Mouse (Mus musculus): ENCODE measurements around the gene Igsf8. TPM values are rescaled to one million over a fixed set of nuclear protein-coding genes. Genes with fewer than 3 reads are reported as not detected.

The Igsf8 gene
- polyA plus RNA-seq, 1 experiment = 95.3 TPM

DNA sequence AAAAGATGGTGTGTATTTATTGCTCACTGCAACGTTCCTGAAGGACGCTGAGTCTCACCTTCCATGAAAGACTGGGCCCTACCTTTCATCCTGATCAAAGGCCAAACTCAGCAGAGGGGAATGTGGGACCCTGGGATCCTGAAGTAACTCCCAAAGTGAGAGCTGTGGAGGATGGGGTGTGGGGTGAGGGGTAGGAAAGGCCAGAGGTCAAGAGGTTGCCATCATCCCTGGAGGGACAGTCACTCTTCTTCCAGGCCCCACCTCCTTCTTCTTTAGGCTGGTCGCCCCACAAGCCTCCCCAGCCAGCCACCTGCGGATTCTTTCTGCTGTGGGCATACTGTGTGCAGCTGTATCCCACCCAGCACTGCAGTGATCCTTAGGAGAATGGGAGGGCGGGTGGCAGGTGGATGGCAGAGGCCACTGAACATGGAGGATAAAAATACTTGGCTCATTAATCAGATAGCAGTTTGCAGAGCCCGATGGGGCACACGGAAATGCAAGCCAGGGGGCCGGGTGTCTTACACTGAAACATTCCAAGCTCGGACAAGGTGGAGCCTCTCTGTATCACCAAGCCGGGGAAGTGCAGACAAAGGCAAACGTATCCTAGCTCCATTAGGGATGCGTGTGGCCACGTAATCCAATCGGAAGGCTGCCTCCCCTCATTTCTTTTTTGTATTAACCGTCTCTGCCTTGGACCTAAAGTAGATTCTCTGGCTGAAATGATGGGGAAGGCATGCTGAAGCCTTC, 43.1 kb upstream of the Igsf8 start:
- Histone ChIP-seq H3K4me3 (ENCODE audit: insufficient read depth, poor library complexity, severe bottlenecking) (no peak overlapping the region), H3ac (ENCODE audit: control insufficient read depth, insufficient read length, low read depth) (no peak overlapping the region), H3K27me3 (ENCODE audit: control insufficient read depth, insufficient read depth, insufficient read length) (no peaks in the 10 kb centered on the region), H3K36me3 (ENCODE audit: control insufficient read depth, insufficient read depth) (no peaks in the 10 kb centered on the region), H3K79me2 (ENCODE audit: control insufficient read depth, insufficient read depth) (no peaks in the 10 kb centered on the region), H3K79me3 (ENCODE audit: low read depth) (no peaks in the 10 kb centered on the region)
- no peak for TF ChIP-seq CTCF (IDR thresholded peaks at IDR 0.05; ENCODE audit: control insufficient read depth, insufficient read depth, insufficient read length)
- no peak for TF ChIP-seq MYOG (IDR thresholded peaks at IDR 0.05; ENCODE audit: control insufficient read depth, extremely low read depth, insufficient read length)
- no peak for TF ChIP-seq MYOD1 (IDR thresholded peaks at IDR 0.05; ENCODE audit: control insufficient read depth, insufficient read length, low read depth)

DNA sequence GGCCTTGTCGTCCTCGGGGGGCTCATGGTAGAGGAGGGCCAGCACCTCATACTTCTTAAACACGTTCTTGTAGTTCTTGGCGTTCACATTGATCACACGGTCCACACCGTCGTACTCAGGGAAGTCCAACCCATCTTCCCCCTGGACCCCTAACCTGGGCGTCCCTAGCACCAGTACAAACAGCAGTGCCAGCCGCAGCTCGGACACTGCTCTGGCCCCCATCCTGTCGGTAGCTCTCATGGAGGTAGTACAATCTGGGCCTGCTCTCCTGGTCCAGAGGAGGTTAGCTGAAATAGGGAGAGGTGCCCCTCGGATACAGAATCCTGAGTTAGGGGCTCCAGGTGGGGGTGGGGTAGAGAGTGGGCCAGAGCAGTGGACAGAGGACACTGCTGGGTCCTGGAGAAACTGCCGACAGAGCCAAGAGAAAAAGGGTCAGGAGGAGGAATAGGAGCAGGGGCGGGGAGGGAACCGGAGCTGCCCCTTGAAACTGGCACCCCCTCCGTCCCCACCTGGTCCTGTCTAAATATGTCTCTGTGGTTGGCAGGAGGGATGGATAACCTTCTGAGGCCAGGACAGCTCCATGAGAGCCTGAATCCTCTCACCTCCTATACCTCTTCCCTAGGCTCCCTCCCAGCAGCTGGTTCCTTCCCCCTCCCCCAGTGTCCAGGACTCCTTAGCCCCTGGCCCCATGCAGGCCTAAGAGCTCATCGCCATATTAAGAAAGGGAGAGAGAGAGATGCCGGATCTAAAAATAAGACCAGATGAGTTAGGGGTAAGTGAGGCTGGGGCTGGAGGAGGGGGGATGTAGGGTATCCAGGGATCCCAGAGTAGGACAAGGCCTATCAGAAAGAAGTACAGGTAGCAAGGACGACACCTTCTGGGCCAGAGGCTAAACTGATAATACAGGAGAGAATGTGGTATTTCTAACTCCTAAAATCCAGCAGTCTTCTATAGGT, 41.7 kb upstream of the Igsf8 start, which contains the start of gene Casq1:
Gene Casq1 (minus strand): TSS at position 418 of the 956 bp plus-strand sequence.
- no peaks in the 10 kb centered on the region for H3K79me3 ChIP-seq (ENCODE audit: low read depth)
- no peak for TF ChIP-seq MYOD1 (IDR thresholded peaks at IDR 0.05; ENCODE audit: control insufficient read depth, insufficient read length, low read depth)
- no peak for TF ChIP-seq MAX (IDR thresholded peaks at IDR 0.05)
- no peak for TF ChIP-seq FOSL1 (IDR thresholded peaks at IDR 0.05; ENCODE audit: insufficient read depth, low read length, poor library complexity, severe bottlenecking)
- TF ChIP-seq CTCF (IDR thresholded peaks at IDR 0.05; ENCODE audit: control insufficient read depth, insufficient read depth, insufficient read length) = no peak
- TF ChIP-seq MYOG (IDR thresholded peaks at IDR 0.05; ENCODE audit: control insufficient read depth, extremely low read depth, insufficient read length) = no peak
- no peak for TF ChIP-seq USF1 (IDR thresholded peaks at IDR 0.05; ENCODE audit: low read depth)
- TF ChIP-seq CEBPB (IDR thresholded peaks at IDR 0.05; ENCODE audit: low read depth) = no peak
- H3ac ChIP-seq (ENCODE audit: control insufficient read depth, insufficient read length, low read depth) = no peak within 1 kb of the TSS

DNA sequence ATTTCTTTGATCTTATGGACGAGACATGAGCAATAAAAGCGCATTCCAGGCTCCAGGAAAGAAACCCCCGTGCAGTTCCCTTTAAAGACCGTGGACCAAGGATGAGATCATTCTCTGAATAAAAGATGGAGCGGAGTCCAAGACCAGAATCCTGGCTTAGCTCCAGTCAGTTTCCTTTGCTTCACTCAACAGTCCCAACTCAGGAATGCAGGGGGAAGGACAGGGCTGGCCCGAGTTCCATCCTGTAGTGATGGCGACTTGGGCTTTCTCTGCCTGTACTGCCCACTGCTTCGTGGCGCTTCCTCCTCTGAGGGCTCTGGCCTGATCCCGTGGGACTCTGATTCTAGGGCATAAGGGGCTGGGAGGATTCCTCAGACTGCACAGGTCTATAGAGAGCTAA, 41.0 kb upstream of the Igsf8 start:
- no peak for TF ChIP-seq MYOG (IDR thresholded peaks at IDR 0.05; ENCODE audit: control insufficient read depth, extremely low read depth, insufficient read length)
- TF ChIP-seq CEBPB (IDR thresholded peaks at IDR 0.05; ENCODE audit: low read depth) = no peak
- no peak for TF ChIP-seq MYOD1 (IDR thresholded peaks at IDR 0.05; ENCODE audit: control insufficient read depth, insufficient read length, low read depth)
- no peak for TF ChIP-seq CTCF (IDR thresholded peaks at IDR 0.05; ENCODE audit: control insufficient read depth, insufficient read depth, insufficient read length)
- TF ChIP-seq MAX (IDR thresholded peaks at IDR 0.05) = no peak
- TF ChIP-seq USF1 (IDR thresholded peaks at IDR 0.05; ENCODE audit: low read depth) = no peak
- no peak for TF ChIP-seq FOSL1 (IDR thresholded peaks at IDR 0.05; ENCODE audit: insufficient read depth, low read length, poor library complexity, severe bottlenecking)

More for the DNA sequence above, 41.7 kb upstream of the Igsf8 start, which contains the start of gene Casq1:
- Histone ChIP-seq H3K4me3 (ENCODE audit: insufficient read depth, poor library complexity, severe bottlenecking) (no peak within 1 kb of the TSS), H3K79me2 (ENCODE audit: control insufficient read depth, insufficient read depth) (no peaks in the 10 kb centered on the region), H3K27me3 (ENCODE audit: control insufficient read depth, insufficient read depth, insufficient read length) (no peaks in the 10 kb centered on the region), H3K36me3 (ENCODE audit: control insufficient read depth, insufficient read depth) (no peaks in the 10 kb centered on the region)

DNA sequence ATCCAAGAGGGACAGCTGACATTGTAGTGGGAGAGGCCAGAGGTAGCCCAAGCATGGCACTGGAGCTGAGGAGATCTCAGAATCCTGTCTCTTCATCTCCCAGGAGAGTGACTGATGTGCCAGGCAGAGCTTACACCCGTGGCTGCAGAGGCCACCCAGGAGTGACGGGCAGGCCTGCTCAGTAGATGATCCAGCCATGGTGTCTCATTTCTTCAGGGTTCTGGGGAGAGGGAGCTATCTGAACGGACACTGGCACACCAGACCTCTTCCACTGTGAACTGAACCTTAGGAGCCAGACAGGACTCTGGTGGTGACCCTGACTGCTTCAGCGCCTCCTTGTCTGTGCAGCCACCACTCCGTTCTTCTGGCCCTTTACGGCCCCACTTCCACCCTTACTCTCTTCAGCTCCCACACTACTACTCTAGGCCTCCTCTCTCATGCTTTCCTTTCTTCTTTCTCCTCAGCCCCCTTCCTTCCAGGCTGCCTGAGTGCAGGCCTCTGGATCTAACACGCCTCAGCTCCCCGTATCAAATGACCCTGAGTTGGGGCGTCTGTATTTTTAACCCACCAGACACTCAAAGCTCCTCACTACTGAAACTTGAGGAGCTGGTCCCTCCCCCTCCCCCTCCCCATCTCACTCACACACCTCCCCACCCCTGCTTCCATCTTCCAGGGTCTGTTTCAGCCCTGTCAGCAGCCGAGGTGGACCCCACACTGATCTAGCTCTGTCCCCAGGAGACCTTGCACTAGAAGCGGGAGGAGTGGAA, 40.0 kb upstream of the Igsf8 start:
- H3ac ChIP-seq (ENCODE audit: control insufficient read depth, insufficient read length, low read depth) = no peak overlapping the region
- TF ChIP-seq CTCF (IDR thresholded peaks at IDR 0.05; ENCODE audit: control insufficient read depth, insufficient read depth, insufficient read length) (no peak), CEBPB (IDR thresholded peaks at IDR 0.05; ENCODE audit: low read depth) (no peak), MAX (IDR thresholded peaks at IDR 0.05) (no peak), MYOD1 (IDR thresholded peaks at IDR 0.05; ENCODE audit: control insufficient read depth, insufficient read length, low read depth) (no peak), FOSL1 (IDR thresholded peaks at IDR 0.05; ENCODE audit: insufficient read depth, low read length, poor library complexity, severe bottlenecking) (no peak), USF1 (IDR thresholded peaks at IDR 0.05; ENCODE audit: low read depth) (no peak), MYOG (IDR thresholded peaks at IDR 0.05; ENCODE audit: control insufficient read depth, extremely low read depth, insufficient read length) (no peak)
- H3K79me3 ChIP-seq (ENCODE audit: low read depth) = no peaks in the 10 kb centered on the region

More for the DNA sequence above, 41.0 kb upstream of the Igsf8 start:
- H3K27me3 ChIP-seq (ENCODE audit: control insufficient read depth, insufficient read depth, insufficient read length) = no peaks in the 10 kb centered on the region
- H3K36me3 ChIP-seq (ENCODE audit: control insufficient read depth, insufficient read depth) = no peaks in the 10 kb centered on the region
- H3K79me2 ChIP-seq (ENCODE audit: control insufficient read depth, insufficient read depth) = no peaks in the 10 kb centered on the region
- no peak overlapping the region for H3K4me3 ChIP-seq (ENCODE audit: insufficient read depth, poor library complexity, severe bottlenecking)
- no peak overlapping the region for H3ac ChIP-seq (ENCODE audit: control insufficient read depth, insufficient read length, low read depth)
- H3K79me3 ChIP-seq (ENCODE audit: low read depth) = no peaks in the 10 kb centered on the region

DNA sequence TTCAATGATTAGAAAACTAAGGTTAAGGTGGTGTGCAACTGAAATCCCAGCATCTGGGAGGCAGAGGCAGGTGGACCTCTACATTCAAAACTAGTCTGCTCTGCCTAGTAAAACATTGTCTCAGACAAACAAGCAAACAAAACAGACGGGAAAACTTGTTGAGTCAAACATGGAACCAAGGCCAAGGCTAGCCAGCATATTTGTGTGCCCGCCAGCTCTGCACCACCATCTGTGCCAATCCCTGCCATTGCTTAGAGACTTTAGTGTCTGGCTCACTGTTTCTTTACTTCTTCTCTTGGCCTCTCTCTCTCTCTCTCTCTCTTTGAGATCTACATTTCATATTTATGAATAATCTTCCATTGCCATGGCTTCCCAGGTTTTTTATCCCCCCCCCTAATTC, 33.2 kb upstream of the Igsf8 start:
- H3K79me2 ChIP-seq (ENCODE audit: control insufficient read depth, insufficient read depth) = no peaks in the 10 kb centered on the region
- H3ac ChIP-seq (ENCODE audit: control insufficient read depth, insufficient read length, low read depth) = no peak overlapping the region
- no peak for TF ChIP-seq CTCF (IDR thresholded peaks at IDR 0.05; ENCODE audit: control insufficient read depth, insufficient read depth, insufficient read length)
- no peak for TF ChIP-seq MYOG (IDR thresholded peaks at IDR 0.05; ENCODE audit: control insufficient read depth, extremely low read depth, insufficient read length)
- TF ChIP-seq FOSL1 (IDR thresholded peaks at IDR 0.05; ENCODE audit: insufficient read depth, low read length, poor library complexity, severe bottlenecking) = no peak
- no peak for TF ChIP-seq MAX (IDR thresholded peaks at IDR 0.05)
- no peak for TF ChIP-seq MYOD1 (IDR thresholded peaks at IDR 0.05; ENCODE audit: control insufficient read depth, insufficient read length, low read depth)
- no peak for TF ChIP-seq CEBPB (IDR thresholded peaks at IDR 0.05; ENCODE audit: low read depth)
- TF ChIP-seq USF1 (IDR thresholded peaks at IDR 0.05; ENCODE audit: low read depth) = no peak
- H3K79me3 ChIP-seq (ENCODE audit: low read depth) = no peaks in the 10 kb centered on the region
- H3K4me3 ChIP-seq (ENCODE audit: insufficient read depth, poor library complexity, severe bottlenecking) = no peak overlapping the region
- H3K27me3 ChIP-seq (ENCODE audit: control insufficient read depth, insufficient read depth, insufficient read length) = no peaks in the 10 kb centered on the region
- no peaks in the 10 kb centered on the region for H3K36me3 ChIP-seq (ENCODE audit: control insufficient read depth, insufficient read depth)

More for the DNA sequence above, 40.0 kb upstream of the Igsf8 start:
- no peak overlapping the region for H3K4me3 ChIP-seq (ENCODE audit: insufficient read depth, poor library complexity, severe bottlenecking)
- no peaks in the 10 kb centered on the region for H3K36me3 ChIP-seq (ENCODE audit: control insufficient read depth, insufficient read depth)
- no peaks in the 10 kb centered on the region for H3K79me2 ChIP-seq (ENCODE audit: control insufficient read depth, insufficient read depth)
- no peaks in the 10 kb centered on the region for H3K27me3 ChIP-seq (ENCODE audit: control insufficient read depth, insufficient read depth, insufficient read length)

Measured in C2C12 (cell line).